Mouse (Mus musculus): ENCODE measurements at regions not wholly inside any gene's neighbourhood (a gene's known extent, or its start where the extent isn't known, plus 50 kb on each side); places are given as distances from the start of the nearest gene placed in this dataset.

- ATAC-seq (ENCODE audit: insufficient read depth) = no peak
Measured at GRCm38 (mm10) chr5:91826636-91827035, 136.2 kb downstream of the Rchy1 start.

GRCm38 (mm10) chr5:91822844-91823576, 139.9 kb downstream of the Rchy1 start:
- no peak overlapping the region for H3K27ac ChIP-seq (replicated peaks)
- no peak overlapping the region for H3K4me3 ChIP-seq (replicated peaks)
- no peaks in the 10 kb centered on the region for H3K27me3 ChIP-seq
- no peaks in the 10 kb centered on the region for H3K4me1 ChIP-seq (replicated peaks)
- H3K4me2 ChIP-seq = no peak overlapping the region
- H3K9me3 ChIP-seq (replicated peaks) = no peaks in the 10 kb centered on the region
- 60% methylated on average over 9 of the region's 9 CpGs for WGBS (ENCODE audit: insufficient replicate concordance)
- no peak overlapping the region for H3K9ac ChIP-seq
- no peaks in the 10 kb centered on the region for H3K36me3 ChIP-seq (replicated peaks)
- no peak for ATAC-seq (ENCODE audit: insufficient read depth)

More at GRCm38 (mm10) chr5:91826636-91827035, 136.2 kb downstream of the Rchy1 start:
- Histone ChIP-seq H3K4me1 (replicated peaks) (no peaks in the 10 kb centered on the region), H3K9me3 (replicated peaks) (no peaks in the 10 kb centered on the region), H3K27me3 (no peaks in the 10 kb centered on the region), H3K36me3 (replicated peaks) (no peaks in the 10 kb centered on the region), H3K4me2 (no peak overlapping the region), H3K4me3 (replicated peaks) (no peak overlapping the region), H3K27ac (replicated peaks) (no peak overlapping the region), H3K9ac (no peak overlapping the region)
- 23% methylated on average over 1 of the region's 1 CpGs for WGBS (ENCODE audit: insufficient replicate concordance)

DNA sequence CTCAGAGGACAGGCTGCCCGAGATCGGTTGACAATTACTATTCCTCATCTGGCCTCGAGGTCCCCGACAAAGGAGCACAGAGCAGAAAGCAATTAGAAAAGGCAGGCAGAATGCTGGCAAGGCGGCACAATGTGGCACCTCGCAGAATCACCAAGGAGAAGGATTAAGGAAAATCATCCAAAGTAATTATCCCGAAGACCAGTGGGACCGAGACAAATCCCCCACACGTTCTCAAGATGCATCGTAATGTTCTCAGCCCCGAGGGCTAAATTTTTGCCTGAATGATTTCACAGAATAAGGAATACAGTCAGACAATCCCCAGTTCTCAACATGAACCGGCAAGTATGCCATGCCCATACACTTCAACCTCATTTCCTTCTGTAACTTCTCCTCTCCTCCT, 144.1 kb downstream of the Rchy1 start:
- no peak for ATAC-seq (ENCODE audit: insufficient read depth)
- no peak overlapping the region for H3K4me2 ChIP-seq
- no peaks in the 10 kb centered on the region for H3K4me1 ChIP-seq (replicated peaks)
- no peak overlapping the region for H3K9ac ChIP-seq
- no peaks in the 10 kb centered on the region for H3K9me3 ChIP-seq (replicated peaks)
- 70% methylated on average over 12 of the region's 12 CpGs for WGBS (ENCODE audit: insufficient replicate concordance)
- H3K4me3 ChIP-seq (replicated peaks) = no peak overlapping the region
- H3K27me3 ChIP-seq = no peaks in the 10 kb centered on the region
- H3K27ac ChIP-seq (replicated peaks) = no peak overlapping the region
- no peaks in the 10 kb centered on the region for H3K36me3 ChIP-seq (replicated peaks)

DNA sequence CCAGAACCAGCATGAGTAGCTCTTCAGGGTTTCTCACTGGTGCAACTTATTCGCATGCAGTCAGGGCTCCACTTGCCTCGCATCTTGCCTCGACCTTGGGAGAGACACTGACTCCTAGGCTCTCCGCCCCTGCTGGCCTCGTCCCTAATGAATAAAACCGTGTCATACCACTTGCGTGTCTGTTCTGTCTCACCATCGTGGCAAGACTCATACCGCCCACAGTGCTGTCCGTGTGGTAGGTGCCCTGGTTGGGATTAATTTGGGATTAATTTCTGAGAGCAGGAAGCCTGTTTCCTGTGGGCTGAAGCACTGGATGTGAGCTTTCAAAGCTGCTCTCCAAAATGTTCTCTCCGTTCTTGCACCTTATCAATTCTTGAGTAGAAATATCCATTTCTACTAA, 144.7 kb downstream of the Rchy1 start:
- Histone ChIP-seq H3K4me3 (replicated peaks) (no peak overlapping the region), H3K27ac (replicated peaks) (no peak overlapping the region), H3K27me3 (no peaks in the 10 kb centered on the region), H3K4me2 (no peak overlapping the region), H3K4me1 (replicated peaks) (no peaks in the 10 kb centered on the region), H3K36me3 (replicated peaks) (no peaks in the 10 kb centered on the region), H3K9ac (no peak overlapping the region), H3K9me3 (replicated peaks) (no peaks in the 10 kb centered on the region)
- no peak for ATAC-seq (ENCODE audit: insufficient read depth)
- 75% methylated on average over 11 of the region's 11 CpGs for WGBS (ENCODE audit: insufficient replicate concordance)

- Histone ChIP-seq H3K27me3 (no peaks in the 10 kb centered on the region), H3K27ac (replicated peaks) (no peak overlapping the region), H3K4me2 (no peak overlapping the region), H3K4me3 (replicated peaks) (no peak overlapping the region), H3K9ac (no peak overlapping the region), H3K9me3 (replicated peaks) (no peaks in the 10 kb centered on the region), H3K4me1 (replicated peaks) (no peaks in the 10 kb centered on the region), H3K36me3 (replicated peaks) (no peaks in the 10 kb centered on the region)
- ATAC-seq (ENCODE audit: insufficient read depth) = no peak
- WGBS (ENCODE audit: insufficient replicate concordance) = 52% methylated on average over 3 of the region's 3 CpGs
Measured at GRCm38 (mm10) chr5:91816376-91816950, 146.4 kb downstream of the Rchy1 start.

DNA sequence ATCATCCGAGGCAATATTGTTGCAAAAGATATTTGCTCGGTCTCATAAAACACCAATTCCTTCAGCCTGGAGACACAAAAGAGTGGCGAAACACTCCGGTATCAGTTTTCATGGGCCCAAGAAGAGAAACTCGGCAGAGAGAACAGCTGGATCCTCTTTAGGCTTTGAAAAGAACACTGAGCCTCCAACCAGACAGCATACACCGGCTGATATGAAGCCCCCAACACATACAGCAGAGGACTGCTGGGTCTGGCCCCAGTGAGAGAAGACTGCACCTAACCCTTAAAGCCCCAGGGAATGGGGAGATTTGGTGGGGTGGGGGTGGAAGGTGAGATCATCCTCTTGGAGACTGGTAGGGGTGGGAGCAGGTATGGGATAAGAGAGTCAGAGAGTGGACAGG, 147.9 kb downstream of the Rchy1 start:
- H3K9ac ChIP-seq = no peak overlapping the region
- no peak overlapping the region for H3K27ac ChIP-seq (replicated peaks)
- 24% methylated on average over 6 of the region's 6 CpGs for WGBS (ENCODE audit: insufficient replicate concordance)
- no peaks in the 10 kb centered on the region for H3K9me3 ChIP-seq (replicated peaks)
- no peaks in the 10 kb centered on the region for H3K27me3 ChIP-seq
- H3K4me2 ChIP-seq = no peak overlapping the region
- no peak overlapping the region for H3K4me3 ChIP-seq (replicated peaks)
- ATAC-seq (ENCODE audit: insufficient read depth) = no peak
- no peaks in the 10 kb centered on the region for H3K4me1 ChIP-seq (replicated peaks)
- no peaks in the 10 kb centered on the region for H3K36me3 ChIP-seq (replicated peaks)

DNA sequence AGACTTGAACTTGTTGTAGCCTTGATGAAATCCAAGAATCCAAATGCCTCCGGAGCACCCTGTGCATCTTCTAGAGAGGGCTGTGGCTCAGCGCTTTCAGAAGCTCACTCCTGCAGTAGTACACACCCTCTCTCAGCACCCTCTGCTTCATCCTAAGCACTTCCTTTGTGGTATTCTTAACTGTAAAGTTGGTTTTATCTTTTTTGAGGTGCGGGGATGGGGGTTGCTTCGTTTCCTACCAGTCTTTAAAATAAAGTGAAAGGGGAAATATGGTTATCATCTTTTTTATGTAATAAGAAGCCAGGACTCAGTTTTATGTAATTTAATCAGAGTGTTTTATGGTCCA, 148.5 kb downstream of the Rchy1 start:
- 14% methylated on average over 4 of the region's 4 CpGs for WGBS (ENCODE audit: insufficient replicate concordance)
- ATAC-seq (ENCODE audit: insufficient read depth) = no peak; the same call in 1 of the 2 replicates
- no peaks in the 10 kb centered on the region for H3K27me3 ChIP-seq
- no peak overlapping the region for H3K4me3 ChIP-seq (replicated peaks)
- H3K9ac ChIP-seq = no peak overlapping the region
- no peak overlapping the region for H3K27ac ChIP-seq (replicated peaks)
- no peaks in the 10 kb centered on the region for H3K9me3 ChIP-seq (replicated peaks)
- peak overlapping the region; percentile 1; the same call in 1 of the 2 replicates for H3K4me2 ChIP-seq
- H3K36me3 ChIP-seq (replicated peaks) = no peaks in the 10 kb centered on the region
- H3K4me1 ChIP-seq (replicated peaks) = no peaks in the 10 kb centered on the region

GRCm38 (mm10) chr5:91813547-91814416, 149.1 kb downstream of the Rchy1 start:
- no peak overlapping the region for H3K27ac ChIP-seq (replicated peaks)
- 36% methylated on average over 5 of the region's 5 CpGs for WGBS (ENCODE audit: insufficient replicate concordance)
- H3K36me3 ChIP-seq (replicated peaks) = no peaks in the 10 kb centered on the region
- no peaks in the 10 kb centered on the region for H3K27me3 ChIP-seq
- no peak overlapping the region for H3K4me3 ChIP-seq (replicated peaks)
- H3K4me2 ChIP-seq = peak overlapping the region; percentile 1; the same call in 1 of the 2 replicates
- H3K9ac ChIP-seq = no peak overlapping the region
- no peak for ATAC-seq (ENCODE audit: insufficient read depth)
- no peaks in the 10 kb centered on the region for H3K9me3 ChIP-seq (replicated peaks)
- H3K4me1 ChIP-seq (replicated peaks) = no peaks in the 10 kb centered on the region

DNA sequence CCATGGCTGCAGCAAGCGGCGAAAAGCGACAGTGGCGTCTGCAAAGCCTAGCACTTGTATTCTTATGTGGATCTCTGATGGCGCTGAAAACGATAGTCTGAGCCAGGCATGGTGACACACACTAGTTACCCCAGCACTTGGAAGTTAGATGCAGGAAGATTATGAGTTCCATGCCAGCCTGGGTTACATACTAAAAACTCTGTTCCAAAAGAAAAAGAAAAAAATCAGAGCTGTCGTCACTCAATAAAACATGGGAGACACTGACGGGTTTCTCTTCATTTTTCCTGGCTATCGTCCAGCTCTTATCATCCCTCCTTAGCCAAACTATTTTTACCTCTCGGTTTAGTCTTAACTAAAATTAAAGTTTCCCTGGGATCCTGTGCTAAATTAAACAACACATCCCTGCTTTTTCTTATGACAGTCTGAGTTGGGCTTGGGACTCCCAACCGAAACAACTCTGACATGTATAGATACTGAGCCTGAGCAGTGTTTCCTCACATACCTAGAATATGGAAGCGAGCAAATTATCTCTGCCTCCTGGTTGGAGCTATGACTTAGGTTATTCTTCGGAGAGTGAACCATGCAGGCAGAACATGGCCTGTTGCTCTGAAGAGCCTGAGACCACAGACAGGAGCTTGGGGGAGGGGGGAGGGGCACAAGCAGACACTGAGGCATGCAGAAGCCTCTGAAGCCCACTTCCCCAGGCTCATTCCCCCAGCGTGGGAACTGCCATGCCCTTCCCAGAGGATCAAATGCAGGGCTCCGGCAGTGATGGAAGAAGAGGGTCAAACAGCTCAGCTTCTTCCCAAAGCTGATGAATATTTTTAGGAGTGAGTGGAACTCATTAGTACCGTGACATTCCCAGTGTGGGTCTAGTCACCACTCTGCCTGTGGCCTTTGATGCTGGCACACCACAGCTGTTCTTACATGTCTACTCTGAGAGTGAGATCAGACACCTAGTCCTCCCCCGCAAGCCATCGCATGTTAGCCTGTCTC, 155.5 kb downstream of the Rchy1 start:
- no peak for ATAC-seq (ENCODE audit: insufficient read depth)
- WGBS (ENCODE audit: insufficient replicate concordance) = 58% methylated on average over 18 of the region's 18 CpGs
- Histone ChIP-seq H3K36me3 (replicated peaks) (no peaks in the 10 kb centered on the region), H3K4me3 (replicated peaks) (no peak overlapping the region), H3K27ac (replicated peaks) (no peak overlapping the region), H3K4me2 (no peak overlapping the region), H3K9ac (no peak overlapping the region), H3K27me3 (no peaks in the 10 kb centered on the region), H3K4me1 (replicated peaks) (no peaks in the 10 kb centered on the region), H3K9me3 (replicated peaks) (no peaks in the 10 kb centered on the region)

- WGBS (ENCODE audit: insufficient replicate concordance) = 68% methylated on average over 3 of the region's 3 CpGs
Measured at GRCm38 (mm10) chr5:91801297-91801980, 161.4 kb downstream of the Rchy1 start.

More at GRCm38 (mm10) chr5:91801297-91801980, 161.4 kb downstream of the Rchy1 start:
- Histone ChIP-seq H3K36me3 (replicated peaks) (no peaks in the 10 kb centered on the region), H3K4me3 (replicated peaks) (no peak overlapping the region), H3K4me2 (no peak overlapping the region), H3K9ac (no peak overlapping the region), H3K4me1 (replicated peaks) (no peaks in the 10 kb centered on the region), H3K9me3 (replicated peaks) (no peaks in the 10 kb centered on the region), H3K27me3 (no peaks in the 10 kb centered on the region), H3K27ac (replicated peaks) (no peak overlapping the region)
- no peak for ATAC-seq (ENCODE audit: insufficient read depth)
